Mouse (Mus musculus) heart, postnatal 0 days (tissue): ENCODE data around the gene Pcdh9. TPM values are rescaled to one million over a fixed set of nuclear protein-coding genes. Genes with fewer than 3 reads are reported as not detected.
A peak's percentile ranks its signal among the peaks of the same experiment; 100 is the strongest.

ENCODE experiments used
- ATAC-seq: fragments of 200-750 bp; cut with Nextera tagmentation; 2 replicates; pipeline ENCODE4 v1.8.0; 2017; ENCODE audit warnings: low read depth, moderate number of reproducible peaks, moderate library complexity; ENCODE audit not compliant: insufficient read depth
- DNase-seq: peaks from one replicate; pipeline ENCODE4 v3.0.0-alpha.2; 2016; ENCODE audit warnings: low spot score
- H3K27ac ChIP-seq: fragments of 300-500 bp; sonication (generic); 2 replicates; pipeline ENCODE4 v1.5.1; 2014; ENCODE audit warnings: low read depth, mild to moderate bottlenecking
- H3K27me3 ChIP-seq: fragments of 300-500 bp; sonication (generic); 2 replicates; pipeline ENCODE4 v1.6.1; 2014; ENCODE audit warnings: low read length, mixed read lengths; ENCODE audit not compliant: control insufficient read depth, insufficient read depth
- H3K36me3 ChIP-seq: fragments of 300-500 bp; sonication (generic); replicated peaks from 2 replicates; pipeline ENCODE4 v1.6.1; 2014; ENCODE audit warnings: low read length, mixed read lengths; ENCODE audit not compliant: control insufficient read depth, insufficient read depth
- H3K4me1 ChIP-seq: fragments of 300-500 bp; sonication (generic); 2 replicates; pipeline ENCODE4 v1.6.1; 2014; ENCODE audit warnings: antibody characterized with exemption; ENCODE audit not compliant: control insufficient read depth, insufficient read depth
- H3K4me2 ChIP-seq: fragments of 300-500 bp; sonication (generic); 2 replicates; pipeline ENCODE4 v1.6.1; 2014; ENCODE audit warnings: low read depth, mild to moderate bottlenecking, low read length, moderate library complexity
- H3K4me3 ChIP-seq: fragments of 300-500 bp; sonication (generic); 2 replicates; pipeline ENCODE4 v1.5.1; 2014; ENCODE audit warnings: low read depth, low read length
- H3K9ac ChIP-seq: fragments of 300-500 bp; sonication (generic); replicated peaks from 2 replicates; pipeline ENCODE4 v1.6.1; 2014; ENCODE audit warnings: low read depth, low read length, mixed read lengths
- H3K9me3 ChIP-seq: fragments of 300-500 bp; sonication (generic); replicated peaks from 2 replicates; pipeline ENCODE4 v1.6.1; 2016; ENCODE audit warnings: low read length; ENCODE audit not compliant: control insufficient read depth
- CTCF ChIP-seq: IDR thresholded peaks from 2 replicates; pipeline ENCODE4 v1.5.1; 2016; ENCODE audit warnings: antibody characterized with exemption, control low read depth, low read depth
- EP300 ChIP-seq: IDR thresholded peaks from 2 replicates; pipeline ENCODE4 v1.6.1; 2016; ENCODE audit warnings: antibody characterized with exemption, low read depth
- WGBS: fragments of 180-500 bp; shearing (Covaris S2); extraction: QIAGEN DNeasy Blood & Tissue Kit; methylation state at CpG from one replicate; pipeline ENCODE4 v1.1.7; 2014; 5-methylcytosine and 5-hydroxymethylcytosine counted together
- polyA plus RNA-seq: library from polyadenylated mRNA; unstranded; fragments of >200 nt; fragmentation: Nextera tagmentation; extraction: Ambion mirVana; gene quantifications from 2 replicates; pipeline ENCODE4 v1.2.1, GENCODE M21; 2015
- total RNA-seq: library from RNA; depleted of rRNA; stranded (reverse); fragments of >200 nt; gene quantifications from 2 replicates; pipeline ENCODE4 v1.2.3, GENCODE M21; 2014; ENCODE audit warnings: low replicate concordance

The Pcdh9 gene
- total and polyA plus RNA-seq, 2 experiments from 2014 or later: 0.88 to 2.6 TPM

- H3K9ac ChIP-seq: 0 out of 2 replicates have a peak overlapping the region, but pooled peaks have one; percentile 35
- H3K9me3 ChIP-seq: no peaks in the 10 kb centered on the region
- ATAC-seq: no peak
- H3K4me2 ChIP-seq: peak overlapping the region; percentile 75
- TF ChIP-seq CTCF: no peak
- TF ChIP-seq EP300: no peak
- H3K36me3 ChIP-seq: no peaks in the 10 kb centered on the region
- 0 out of 2 replicates have a peak, but pooled peaks cover 8% of the 10 kb centered on the region for H3K27me3 ChIP-seq
- no peak overlapping the region for H3K27ac ChIP-seq
- H3K4me3 ChIP-seq: peak overlapping the region; percentile 56
- under 1% methylated on average over 20 of the region's 20 CpGs for WGBS
- DNase-seq: peak; percentile 5
- H3K4me1 ChIP-seq: peaks cover 9% of the 10 kb centered on the region; the same call in 1 of the 2 replicates
Observed at GRCm38 (mm10) chr14:93889839-93890518, 500 bp downstream of the Pcdh9 start.

GRCm38 (mm10) chr14:93889231-93889630 lies 1.2 kb downstream of the Pcdh9 start:
- WGBS: 32% methylated on average over 6 of the region's 6 CpGs
- H3K36me3 ChIP-seq: no peaks in the 10 kb centered on the region

GRCm38 (mm10) chr14:93888346-93888745 lies 2.1 kb downstream of the Pcdh9 start:
- 77% methylated on average over 5 of the region's 5 CpGs for whole genome bisulfite sequencing
- ATAC-seq: no peak
- TF ChIP-seq CTCF (no peak), EP300 (no peak)
- 0 out of 2 replicates have a peak, but pooled peaks cover 8% of the 10 kb centered on the region for H3K27me3 ChIP-seq
- H3K9me3 ChIP-seq: no peaks in the 10 kb centered on the region
- H3K27ac ChIP-seq: no peak overlapping the region
- H3K4me2 ChIP-seq: no peak overlapping the region
- no peaks in the 10 kb centered on the region for H3K36me3 ChIP-seq
- H3K4me1 ChIP-seq: peaks cover 9% of the 10 kb centered on the region; the same call in 1 of the 2 replicates
- H3K9ac ChIP-seq: no peak overlapping the region
- H3K4me3 ChIP-seq: no peak overlapping the region
- no peak for DNase-seq

More at GRCm38 (mm10) chr14:93889231-93889630, 1.2 kb downstream of the Pcdh9 start:
- DNase-seq (peak; percentile 9), ATAC-seq (no peak)
- Histone ChIP-seq H3K27ac (no peak overlapping the region), H3K27me3 (0 out of 2 replicates have a peak, but pooled peaks cover 8% of the 10 kb centered on the region), H3K4me1 (peaks cover 9% of the 10 kb centered on the region; the same call in 1 of the 2 replicates), H3K4me3 (peak overlapping the region; percentile 56), H3K9me3 (no peaks in the 10 kb centered on the region), H3K4me2 (peak overlapping the region; percentile 75), H3K9ac (no peak overlapping the region)
- TF ChIP-seq EP300 (no peak), CTCF (no peak)

GRCm38 (mm10) chr14:93887066-93887465 lies 3.4 kb downstream of the Pcdh9 start:
- Histone ChIP-seq H3K36me3 (no peaks in the 10 kb centered on the region), H3K9me3 (no peaks in the 10 kb centered on the region), H3K4me3 (no peak overlapping the region), H3K27me3 (0 out of 2 replicates have a peak, but pooled peaks cover 8% of the 10 kb centered on the region), H3K4me1 (peaks cover 9% of the 10 kb centered on the region; the same call in 1 of the 2 replicates), H3K27ac (no peak overlapping the region), H3K9ac (no peak overlapping the region), H3K4me2 (no peak overlapping the region)
- no peak for DNase-seq
- TF ChIP-seq EP300 (no peak), CTCF (no peak)
- ATAC-seq: no peak
- 32% methylated on average over 7 of the region's 7 CpGs for WGBS

- WGBS: 75% methylated on average over 11 of the region's 11 CpGs
- ATAC-seq (no peak), DNase-seq (no peak)
- Histone ChIP-seq H3K4me2 (no peak overlapping the region), H3K4me1 (peaks cover 9% of the 10 kb centered on the region; the same call in 1 of the 2 replicates), H3K4me3 (no peak overlapping the region), H3K9me3 (no peaks in the 10 kb centered on the region), H3K9ac (no peak overlapping the region), H3K27me3 (0 out of 2 replicates have a peak, but pooled peaks cover 8% of the 10 kb centered on the region), H3K36me3 (no peaks in the 10 kb centered on the region), H3K27ac (no peak overlapping the region)
- TF ChIP-seq EP300: no peak
- TF ChIP-seq CTCF: no peak
Observed at GRCm38 (mm10) chr14:93885551-93886084, 4.9 kb downstream of the Pcdh9 start.
